Mouse (Mus musculus) WW6 (cell line): Measurements from ENCODE around the gene Fkbp10.

Experiments
- DNase-seq: peaks from one replicate; pipeline ENCODE4 v3.0.0-alpha.2; 2013; ENCODE audit warnings: low read depth, low spot score

Gene Fkbp10

DNA sequence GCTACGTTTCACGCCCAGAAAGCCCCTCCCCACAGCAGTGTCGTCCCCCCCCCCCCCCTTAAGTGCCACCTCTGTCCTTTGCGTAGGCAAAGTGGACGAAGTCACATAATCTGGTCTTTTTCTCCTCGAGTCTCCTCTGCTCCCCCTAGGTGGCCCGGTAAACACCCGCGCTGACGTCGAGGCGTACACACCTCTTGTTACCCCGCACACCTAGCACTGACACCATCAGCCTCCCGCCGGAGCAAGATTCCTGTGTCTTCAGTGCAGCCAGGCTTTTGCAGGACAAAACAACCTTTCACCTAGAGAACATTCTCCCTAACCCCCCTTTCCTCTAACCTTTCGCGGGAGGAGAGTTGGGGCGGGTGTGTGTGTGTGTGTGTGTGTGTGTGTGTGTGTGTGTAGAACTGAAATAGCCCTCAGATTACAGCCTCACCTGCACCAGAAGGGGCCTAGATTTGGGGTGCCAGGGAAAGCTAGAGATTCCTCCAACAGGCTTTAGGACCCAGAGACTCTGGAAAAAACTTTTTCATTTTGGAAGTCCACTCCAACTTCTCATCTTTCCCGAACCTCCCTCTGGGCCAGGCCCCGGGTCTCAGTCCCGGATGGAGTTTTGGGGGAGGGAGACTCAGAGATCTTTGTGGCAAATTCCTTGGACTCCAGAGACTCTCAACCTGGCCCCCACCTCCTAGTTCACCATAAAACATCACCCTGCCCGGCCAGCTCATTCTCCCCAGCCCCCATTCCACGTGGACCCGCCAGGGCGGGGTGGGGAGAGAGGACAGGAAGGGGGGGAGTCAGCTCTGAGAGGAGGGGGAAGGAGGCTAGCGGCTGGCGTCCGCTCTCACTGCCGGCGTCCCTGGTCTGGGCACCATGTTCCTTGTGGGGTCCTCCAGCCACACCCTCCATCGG, at the start of gene Fkbp10:
Fkbp10 (plus strand) TSS at position 784 of the 909 bp plus-strand sequence.
- DNase-seq: no peak

DNA sequence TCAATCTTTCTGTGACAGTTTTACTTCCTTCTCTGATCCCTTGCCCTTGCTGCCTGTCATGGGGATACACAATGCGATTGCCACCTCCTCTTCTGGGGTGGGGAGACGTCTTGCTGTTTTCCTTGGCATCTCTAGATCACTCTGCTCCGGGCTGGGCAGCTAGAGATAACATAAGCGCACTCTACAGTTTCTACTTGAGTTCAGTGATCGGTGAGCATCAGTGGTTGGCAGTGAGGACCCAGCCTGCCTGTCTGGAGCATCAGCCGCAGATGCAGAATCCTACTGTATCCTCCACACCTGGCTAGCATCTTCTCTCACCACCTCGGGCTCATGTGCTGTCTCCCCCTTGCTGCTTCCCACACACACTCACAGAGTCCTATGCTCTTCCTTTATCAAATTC, 46.4 kb upstream of the Fkbp10 start:
- DNase-seq: no peak

DNA sequence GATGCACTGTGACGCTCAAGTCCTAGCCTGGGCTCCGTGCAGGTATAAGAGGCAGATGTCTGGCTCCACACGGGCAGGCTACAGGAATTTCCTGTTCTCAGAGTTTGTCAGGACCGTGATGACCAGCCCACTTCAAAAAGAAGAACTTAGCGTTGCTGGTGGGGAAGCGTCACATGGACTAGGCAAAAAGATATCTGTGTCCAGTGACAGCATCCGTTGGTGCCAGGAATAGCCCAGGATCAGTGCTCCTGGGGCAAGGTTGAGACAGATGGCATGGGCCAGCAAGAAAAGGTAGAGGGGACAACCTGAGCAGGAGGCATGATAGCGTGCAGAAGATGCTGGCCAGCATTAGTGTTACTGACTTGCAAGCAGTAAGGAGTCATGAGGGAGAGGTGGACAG, 45.7 kb upstream of the Fkbp10 start:
- no peak for DNase-seq

DNA sequence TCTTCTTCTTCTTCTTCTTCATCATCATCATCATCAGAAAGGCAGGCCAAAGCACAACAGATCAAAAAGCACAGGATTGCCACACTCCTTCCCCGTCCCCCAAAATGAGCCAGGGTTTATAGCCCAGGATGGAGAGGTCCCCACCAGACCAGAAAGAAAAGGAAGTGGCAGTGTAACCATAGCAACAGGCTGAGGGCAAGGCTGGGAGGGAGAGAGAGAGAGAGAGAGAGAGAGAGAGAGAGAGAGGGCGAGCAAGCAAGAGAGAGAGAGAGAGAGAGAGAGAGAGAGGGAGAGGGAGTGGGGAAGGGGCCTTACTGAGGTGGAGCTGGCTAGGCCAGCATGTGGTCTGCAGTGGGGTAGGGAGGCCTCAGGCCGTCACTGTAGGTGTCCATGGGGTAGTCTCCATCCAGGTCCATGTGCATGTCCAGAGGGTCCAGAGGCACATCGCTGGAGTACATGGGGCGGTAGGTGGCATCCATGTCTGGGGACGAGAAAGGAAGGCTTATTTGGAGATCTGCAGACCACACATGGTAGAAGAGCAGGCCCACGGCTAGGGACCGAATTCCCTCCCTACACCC, 43.4 kb upstream of the Fkbp10 start:
- DNase-seq: no peak

GRCm38 (mm10) chr11:100375127-100375526, 40.4 kb upstream of the Fkbp10 start:
- no peak for DNase-seq

GRCm38 (mm10) chr11:100376005-100376404, 39.5 kb upstream of the Fkbp10 start:
- peak; percentile 88 for DNase-seq

DNA sequence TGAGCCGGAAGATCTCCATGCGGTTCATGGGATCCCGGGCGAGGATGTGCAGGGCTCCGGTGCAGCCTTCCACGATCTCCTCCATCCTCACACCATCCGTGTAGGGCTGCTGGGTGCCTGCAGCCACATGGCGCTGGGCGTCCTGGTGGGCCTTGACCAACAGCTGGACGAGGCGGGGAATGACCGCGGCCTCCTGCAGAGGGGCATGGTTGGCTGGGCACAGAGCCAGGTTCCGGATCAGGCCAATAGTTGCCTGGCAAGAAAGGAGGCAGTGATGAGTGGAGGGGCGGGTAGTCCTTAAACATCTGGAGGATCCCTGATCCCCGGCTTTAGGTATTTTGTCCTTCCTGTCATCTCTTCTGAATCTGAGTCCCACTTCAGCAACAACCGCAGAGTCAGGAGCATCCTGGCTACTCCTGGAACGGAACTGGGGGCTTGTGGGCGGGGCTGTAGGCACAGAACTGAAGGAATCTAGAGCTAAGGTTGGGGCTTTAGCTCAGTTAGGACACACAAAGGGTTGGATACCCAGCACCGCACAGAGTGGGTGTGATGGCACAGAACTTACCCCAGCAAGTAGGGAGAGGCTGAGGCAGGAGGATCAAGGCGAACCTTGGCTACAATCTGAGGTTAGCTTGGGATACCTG, 38.6 kb upstream of the Fkbp10 start:
- DNase-seq: no peak

GRCm38 (mm10) chr11:100377989-100378388, 37.5 kb upstream of the Fkbp10 start:
- DNase-seq: no peak

DNA sequence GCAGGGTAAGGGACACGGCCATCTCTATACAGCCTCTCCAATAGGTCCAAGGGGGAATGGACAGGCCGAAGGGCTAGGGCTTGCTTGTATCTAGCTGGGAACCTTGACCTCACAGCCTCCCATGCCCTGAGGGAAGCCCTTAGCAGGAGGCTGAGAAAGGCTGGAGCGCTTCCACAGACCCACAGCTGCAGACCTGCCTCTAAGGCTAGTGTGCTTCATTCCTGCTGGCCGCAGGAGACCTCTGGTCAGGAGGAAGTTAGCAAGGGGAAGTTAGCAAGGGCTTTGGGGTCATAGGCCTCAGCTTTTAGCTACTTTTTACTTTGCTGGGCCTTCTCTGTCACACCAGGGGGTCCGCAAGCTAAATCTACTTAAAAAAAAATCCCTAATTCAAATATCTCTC, 37.1 kb upstream of the Fkbp10 start:
- DNase-seq: no peak

DNA sequence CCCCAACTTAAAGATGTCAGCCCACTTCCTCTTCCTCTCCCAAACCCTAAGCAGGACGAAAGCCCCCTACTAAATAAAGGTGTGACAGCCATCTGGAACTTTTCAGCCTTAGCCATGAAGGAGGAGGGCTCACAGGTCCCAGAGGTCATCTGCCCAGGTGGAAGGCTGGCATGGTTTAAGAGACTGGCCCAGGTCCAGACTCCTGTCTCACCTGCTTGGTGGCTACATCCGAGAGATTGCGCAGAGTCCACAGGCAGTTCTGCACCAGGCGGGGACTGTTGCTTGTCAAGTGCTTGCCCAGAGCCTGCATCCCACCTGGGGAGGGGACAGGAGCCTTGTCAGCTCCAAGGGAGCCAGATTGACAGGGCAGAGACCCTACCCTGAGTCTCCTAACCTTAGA, 36.2 kb upstream of the Fkbp10 start:
- no peak for DNase-seq

DNA sequence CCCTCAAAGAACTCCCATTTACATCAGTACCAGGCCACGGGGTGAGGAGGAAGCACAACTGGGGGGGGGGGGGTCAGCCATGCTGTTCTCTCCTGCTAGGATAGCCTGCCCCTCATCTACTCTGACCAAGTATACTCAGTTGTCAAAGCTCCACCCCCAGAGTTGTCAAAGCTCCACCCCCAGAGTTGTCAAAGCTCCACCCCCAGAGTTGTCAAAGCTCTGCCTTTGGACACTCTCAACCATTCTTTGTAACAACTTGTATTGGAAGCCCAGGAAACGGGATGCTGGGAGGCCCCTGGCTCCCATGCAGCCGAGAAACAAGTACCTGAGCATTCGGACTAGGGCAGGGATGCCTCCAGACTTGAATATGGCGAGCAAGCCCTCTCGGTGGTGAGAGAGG, 32.8 kb upstream of the Fkbp10 start:
- no peak for DNase-seq

GRCm38 (mm10) chr11:100385016-100385415, 30.5 kb upstream of the Fkbp10 start:
- no peak for DNase-seq

- peak; percentile 71 for DNase-seq
These were observed 28.9 kb upstream of the Fkbp10 start for GRCm38 (mm10) chr11:100386586-100386985.

GRCm38 (mm10) chr11:100387111-100387510, 28.4 kb upstream of the Fkbp10 start:
- DNase-seq: no peak

DNA sequence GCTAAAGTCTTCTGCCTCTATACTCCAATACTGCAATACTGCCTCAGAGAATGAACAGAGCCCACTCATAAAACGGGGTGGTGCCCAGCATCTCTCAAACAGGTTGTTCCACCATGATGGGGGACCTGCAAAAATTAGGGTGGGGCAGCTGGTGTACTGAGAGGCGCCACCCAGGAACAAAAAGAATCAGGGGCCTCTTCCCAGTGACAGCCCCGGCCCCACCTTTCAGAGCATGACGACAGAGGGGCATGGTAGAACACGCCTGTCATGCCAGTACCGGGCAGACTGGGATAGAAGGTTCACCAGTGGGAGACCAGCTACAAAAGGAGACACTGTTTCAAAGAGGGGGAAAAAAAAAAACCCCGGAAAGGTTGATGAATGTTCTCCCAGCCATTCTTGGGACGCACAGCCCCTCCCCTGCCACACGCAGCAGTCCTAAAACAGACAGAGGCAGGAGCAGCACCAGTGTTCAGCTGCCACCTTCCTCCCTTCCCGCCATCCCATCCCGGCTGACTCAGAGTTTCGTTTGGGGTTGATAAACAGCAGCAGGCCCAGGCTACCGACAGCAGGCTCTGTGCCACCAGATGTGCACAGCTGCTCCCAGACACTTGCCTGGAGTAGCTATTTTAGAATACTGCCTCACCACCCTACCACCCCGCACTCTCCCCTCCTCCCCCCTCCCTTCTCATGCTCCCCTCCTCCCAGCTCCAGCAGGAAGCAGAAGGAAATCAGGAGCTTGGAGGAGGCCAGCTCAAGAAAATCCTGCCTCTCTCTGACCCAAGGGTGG, 27.7 kb upstream of the Fkbp10 start:
- DNase-seq: no peak

DNA sequence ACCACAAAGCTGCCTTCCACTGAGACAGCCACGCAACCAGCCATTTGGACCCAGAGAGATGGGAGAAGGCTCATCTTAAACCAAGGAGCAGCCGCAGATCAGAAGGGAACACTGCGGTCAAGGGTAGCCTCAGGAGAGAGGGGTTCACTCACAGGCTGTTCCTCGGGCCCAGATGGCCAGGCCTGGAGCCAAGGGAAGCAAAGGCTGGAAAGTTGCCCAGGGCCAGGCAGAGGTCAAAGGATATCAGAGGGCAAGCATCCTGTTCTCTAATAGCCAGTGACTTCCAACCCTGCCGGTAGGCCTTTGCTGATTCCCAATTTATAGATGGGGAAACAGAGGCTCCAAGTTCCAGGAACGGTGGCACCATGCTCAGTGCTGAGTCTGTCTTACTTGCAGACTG, 26.9 kb upstream of the Fkbp10 start:
- no peak for DNase-seq

GRCm38 (mm10) chr11:100389931-100390445, 25.5 kb upstream of the Fkbp10 start:
- no peak for DNase-seq

- no peak for DNase-seq
These were observed 24.2 kb upstream of the Fkbp10 start for GRCm38 (mm10) chr11:100391081-100391883.

DNA sequence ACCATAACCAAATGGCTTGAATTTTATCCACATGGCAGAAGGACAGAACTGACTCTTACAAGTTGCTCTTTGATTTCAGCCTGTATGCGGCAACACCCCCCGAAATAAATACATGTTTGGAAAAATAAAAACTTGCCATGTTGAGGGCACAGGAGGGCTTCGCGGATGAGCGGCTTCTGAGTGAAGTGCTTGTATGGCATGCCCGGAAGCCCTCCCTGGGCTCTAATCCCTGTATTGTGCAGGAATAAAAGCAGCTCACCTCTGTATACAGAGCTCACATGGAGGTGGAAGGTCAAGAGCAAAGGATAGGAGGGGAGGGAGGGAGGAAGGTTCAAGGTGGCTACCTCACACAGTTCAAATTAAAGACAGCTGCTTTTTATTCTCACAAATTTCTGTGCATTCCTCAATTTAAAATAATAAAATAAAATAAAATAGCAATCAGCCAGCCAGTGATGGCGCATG, 23.6 kb upstream of the Fkbp10 start:
- DNase-seq: no peak

- DNase-seq: no peak
These were observed 22.5 kb upstream of the Fkbp10 start for GRCm38 (mm10) chr11:100392958-100393357.

DNA sequence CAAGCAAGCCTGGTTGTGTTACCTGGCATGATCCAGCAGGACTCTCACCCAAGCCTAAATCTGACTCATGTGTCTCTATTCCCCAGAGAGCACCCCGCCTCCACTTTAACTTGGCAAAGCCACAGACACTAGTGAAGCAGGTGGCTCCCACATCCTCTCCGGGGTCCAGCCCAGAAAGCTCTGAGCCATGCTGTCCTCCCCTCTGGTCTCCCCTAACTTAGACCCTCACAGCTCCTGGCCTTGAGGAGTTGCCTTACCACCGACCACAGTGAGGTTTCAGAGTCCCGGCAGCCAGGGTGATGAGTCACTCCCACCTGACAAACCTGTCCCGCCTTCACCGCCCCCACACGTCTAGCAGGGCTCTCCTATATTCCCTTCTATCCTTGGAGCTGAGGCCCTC, 21.8 kb upstream of the Fkbp10 start:
- DNase-seq: no peak
